Mouse (Mus musculus): ENCODE results near the gene Trim2.

The Trim2 gene

GRCm38 (mm10) chr3:84286311-84286710, 20.4 kb downstream of the Trim2 start:
- no peak for DNase-seq (ENCODE audit: low spot score)

DNA sequence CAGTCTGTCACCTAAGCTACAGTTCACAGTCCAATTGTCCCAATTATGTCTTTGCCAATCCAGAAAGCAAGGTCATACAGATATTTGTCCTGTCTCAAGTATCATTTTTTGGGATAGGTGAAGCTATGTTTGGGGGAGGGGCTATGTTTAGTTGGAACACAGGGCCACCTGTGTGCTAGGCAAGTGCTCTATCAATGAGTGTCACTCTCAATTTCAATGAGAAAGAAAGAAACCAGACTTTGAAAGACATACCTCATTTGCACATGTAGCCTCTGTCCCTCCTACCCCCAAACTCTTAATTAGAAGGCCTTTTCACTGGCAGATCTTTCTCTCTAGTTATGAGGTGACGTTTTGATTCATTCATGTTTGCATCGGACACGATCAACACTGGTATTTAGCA, 21.9 kb downstream of the Trim2 start:
- DNase-seq (ENCODE audit: low spot score): no peak

DNA sequence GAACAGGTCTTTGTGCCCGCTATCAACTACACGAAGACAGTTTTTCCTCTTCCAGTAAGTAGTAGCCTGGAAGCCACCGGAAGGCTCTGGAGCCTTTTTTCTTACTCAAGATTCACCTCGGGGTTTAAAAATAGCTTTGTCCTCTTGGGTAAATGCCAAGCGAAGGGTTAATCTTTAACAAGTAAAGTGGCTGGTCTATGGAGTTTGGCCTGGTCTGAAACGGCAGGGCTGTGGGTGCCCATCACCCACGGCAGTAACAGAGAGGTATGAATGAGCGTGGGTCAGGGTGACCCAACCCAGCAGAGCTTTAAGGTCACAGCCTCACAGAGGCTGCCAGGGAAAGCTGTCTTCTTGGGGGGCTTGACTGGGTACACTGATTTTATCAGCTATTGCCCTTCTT, 23.2 kb downstream of the Trim2 start:
- DNase-seq (ENCODE audit: low spot score): no peak

DNA sequence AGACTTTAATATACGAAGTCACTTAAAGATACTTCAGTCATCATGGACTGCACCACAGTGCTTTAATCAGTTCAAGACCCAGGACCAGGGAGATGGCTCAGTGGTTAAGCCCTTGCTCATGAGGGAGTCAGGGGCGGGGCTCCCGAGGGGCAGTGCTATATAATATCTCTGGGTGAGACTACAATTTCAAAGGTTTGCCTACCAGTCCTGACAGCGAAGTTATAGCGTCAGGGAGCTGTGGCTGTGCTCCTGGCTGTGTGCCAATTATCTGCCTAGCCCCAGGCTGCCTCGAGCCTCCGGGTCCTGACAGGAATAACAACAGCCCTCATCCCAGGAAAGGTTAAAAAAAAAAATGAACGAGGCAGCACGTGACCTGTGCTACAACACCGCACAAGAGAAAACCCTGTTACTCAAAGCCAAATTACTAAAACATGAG, 24.7 kb downstream of the Trim2 start:
- no peak for DNase-seq (ENCODE audit: low spot score)

GRCm38 (mm10) chr3:84278809-84279208, 27.9 kb downstream of the Trim2 start:
- DNase-seq (ENCODE audit: low spot score): no peak

GRCm38 (mm10) chr3:84275124-84275523, 31.6 kb downstream of the Trim2 start:
- no peak for DNase-seq (ENCODE audit: low spot score)

DNA sequence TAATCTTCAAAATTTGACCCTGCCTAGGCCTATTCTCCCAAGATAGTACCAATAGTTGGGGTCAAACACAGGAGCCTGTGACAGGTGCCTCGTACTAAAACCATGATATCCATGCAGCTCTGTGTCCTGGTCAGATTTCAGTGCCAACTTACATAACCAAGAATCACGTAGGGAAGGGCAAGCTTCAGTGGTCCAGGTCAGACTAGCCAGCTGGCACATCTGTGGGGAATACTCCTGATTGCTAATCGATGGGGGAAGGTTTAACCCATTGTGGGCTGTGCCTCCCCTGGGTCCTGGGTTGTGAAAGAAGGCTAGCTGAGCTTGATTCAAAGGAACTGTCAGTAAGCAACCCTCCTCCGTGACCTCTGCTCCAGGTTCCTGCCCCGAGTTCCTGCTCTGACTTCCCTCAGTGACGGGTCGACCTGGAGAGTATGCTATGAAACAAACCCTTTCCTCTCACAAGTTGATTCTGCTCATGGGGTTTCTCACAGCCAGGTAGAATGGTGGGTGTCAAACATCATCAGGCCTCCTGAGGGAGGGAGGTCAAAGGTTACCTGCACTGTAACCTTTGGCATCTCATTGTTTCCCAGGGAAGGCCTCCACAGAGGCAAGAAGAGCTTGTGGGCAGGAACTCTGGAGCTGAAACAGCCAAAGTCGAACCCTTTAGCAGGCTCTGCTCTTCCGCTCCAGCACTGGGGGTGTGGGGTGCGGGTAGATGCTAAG, 34.2 kb downstream of the Trim2 start:
- DNase-seq (ENCODE audit: low spot score): no peak

DNA sequence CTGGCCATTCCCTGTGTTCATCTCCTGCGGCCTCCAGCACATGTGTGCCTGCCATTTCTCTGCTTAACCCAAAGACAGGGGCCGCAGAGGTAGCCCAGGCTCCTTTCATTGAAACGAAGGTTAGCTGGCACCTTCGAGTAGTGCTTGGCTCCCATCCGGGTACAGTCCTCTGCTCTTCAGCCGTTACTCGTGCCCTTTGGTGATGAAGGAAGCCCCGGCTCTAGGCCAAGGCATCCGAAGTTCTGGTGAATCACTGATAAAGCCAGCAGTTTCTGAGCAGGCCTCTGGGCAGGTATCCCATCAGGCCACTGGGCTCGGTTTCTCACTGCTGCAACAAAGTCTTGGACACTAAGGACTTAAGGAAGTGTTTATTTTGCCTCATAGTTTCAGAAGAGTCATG, 34.9 kb downstream of the Trim2 start:
- DNase-seq (ENCODE audit: low spot score): no peak

GRCm38 (mm10) chr3:84271058-84271457, 35.6 kb downstream of the Trim2 start:
- no peak for DNase-seq (ENCODE audit: low spot score)

DNA sequence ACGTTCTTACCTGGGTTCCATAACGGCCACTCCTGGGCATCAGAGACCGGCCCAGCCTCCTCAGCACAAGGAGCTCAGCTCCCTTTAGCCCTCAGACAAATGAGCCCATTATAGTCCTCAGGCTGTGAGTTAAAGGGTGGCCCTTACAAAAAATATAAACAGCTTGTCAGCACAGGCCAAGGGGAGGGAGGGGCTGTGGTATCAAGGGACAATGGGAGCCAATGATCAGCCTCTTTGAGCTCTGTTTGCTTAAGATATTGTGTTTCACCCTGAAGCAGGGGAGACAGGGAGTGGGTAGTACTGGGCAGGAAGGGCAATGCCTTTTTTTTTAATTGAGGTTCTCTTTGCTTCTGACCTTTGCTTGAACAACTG, 36.1 kb downstream of the Trim2 start:
- DNase-seq (ENCODE audit: low spot score): no peak

GRCm38 (mm10) chr3:84269987-84270623, 36.6 kb downstream of the Trim2 start:
- DNase-seq (ENCODE audit: low spot score): no peak

DNA sequence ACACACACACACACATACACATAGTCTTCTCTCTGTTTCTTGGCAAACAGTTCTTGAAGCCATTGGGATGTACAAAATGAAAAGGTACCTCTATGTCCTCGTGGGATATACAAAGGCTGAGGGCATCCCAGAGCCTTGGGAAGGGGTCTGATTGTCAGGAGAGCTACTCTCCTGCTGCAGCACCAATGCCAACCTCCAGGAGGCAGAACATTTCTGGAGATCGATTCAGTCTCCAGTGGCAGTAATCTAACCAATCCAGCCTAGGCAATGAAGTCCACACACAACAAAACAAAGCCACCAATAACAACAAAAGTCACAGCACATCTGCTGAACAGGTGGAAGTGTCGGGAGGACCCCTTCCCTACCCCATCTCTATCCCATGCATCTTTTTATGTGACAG, 38.2 kb downstream of the Trim2 start:
- no peak for DNase-seq (ENCODE audit: low spot score)

GRCm38 (mm10) chr3:84266391-84266931, 40.2 kb downstream of the Trim2 start:
- no peak for DNase-seq (ENCODE audit: low spot score)

DNA sequence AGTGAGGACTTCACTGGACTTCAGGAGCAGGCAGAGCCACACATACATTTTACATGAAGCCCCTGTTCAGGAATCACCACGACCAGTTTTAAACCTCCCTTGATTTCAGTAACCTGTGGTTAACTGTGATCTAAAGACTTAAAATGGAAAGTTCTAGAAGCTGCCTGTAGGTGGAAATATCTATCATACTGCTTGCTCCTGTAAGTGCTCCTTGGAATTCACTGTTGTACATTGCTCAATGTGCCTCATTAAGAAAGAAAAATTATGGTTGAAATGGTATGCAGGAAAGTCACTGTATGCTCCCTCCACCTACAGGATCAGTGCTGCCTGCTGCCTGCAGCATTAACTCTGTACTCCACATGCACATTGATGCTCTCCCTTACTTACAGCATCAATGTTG, 41.6 kb downstream of the Trim2 start:
- DNase-seq (ENCODE audit: low spot score): no peak

DNA sequence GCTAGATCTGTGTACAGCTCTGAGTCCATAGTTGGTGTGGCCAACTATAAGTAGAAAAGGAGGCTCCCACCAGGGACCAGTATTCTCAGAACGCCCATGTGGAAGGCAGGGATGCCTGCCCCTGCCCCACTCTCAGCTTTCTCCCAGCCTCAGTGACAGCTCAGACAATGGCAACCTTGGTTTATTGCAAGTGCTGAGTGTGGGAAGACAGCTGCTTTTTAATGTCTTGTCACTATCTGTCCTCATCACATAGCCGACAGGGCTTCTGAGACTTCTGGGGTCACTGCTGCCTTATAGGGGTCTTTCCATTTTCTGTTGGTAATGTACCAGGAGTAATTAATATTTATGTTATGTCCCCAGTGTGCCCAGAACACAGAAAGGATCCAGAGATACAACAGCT, 42.3 kb downstream of the Trim2 start:
- DNase-seq (ENCODE audit: low spot score): no peak

DNA sequence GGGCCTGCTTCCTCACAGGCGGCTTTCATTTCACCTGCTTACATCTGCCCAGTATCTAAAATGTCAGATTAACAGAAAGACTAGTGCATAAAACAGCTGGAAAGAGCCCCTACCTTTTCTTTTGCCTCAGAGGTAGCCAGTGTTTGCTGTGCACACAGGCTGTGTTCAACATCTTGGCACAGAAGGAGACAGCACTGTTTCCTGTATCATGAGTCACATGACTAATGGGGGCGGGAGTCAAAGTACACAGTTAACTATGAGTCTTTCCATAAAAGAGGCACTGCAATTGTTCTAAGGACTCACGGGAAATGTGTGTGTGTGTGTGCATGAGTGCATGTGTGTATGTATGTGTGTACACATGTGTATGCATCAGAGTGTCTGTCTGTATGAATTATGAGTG, 43.9 kb downstream of the Trim2 start:
- DNase-seq (ENCODE audit: low spot score): no peak

GRCm38 (mm10) chr3:84261863-84262262, 44.8 kb downstream of the Trim2 start:
- no peak for DNase-seq (ENCODE audit: low spot score)

GRCm38 (mm10) chr3:84260837-84261236, 45.8 kb downstream of the Trim2 start:
- no peak for DNase-seq (ENCODE audit: low spot score)

GRCm38 (mm10) chr3:84260024-84260535, 46.6 kb downstream of the Trim2 start:
- no peak for DNase-seq (ENCODE audit: low spot score)

DNA sequence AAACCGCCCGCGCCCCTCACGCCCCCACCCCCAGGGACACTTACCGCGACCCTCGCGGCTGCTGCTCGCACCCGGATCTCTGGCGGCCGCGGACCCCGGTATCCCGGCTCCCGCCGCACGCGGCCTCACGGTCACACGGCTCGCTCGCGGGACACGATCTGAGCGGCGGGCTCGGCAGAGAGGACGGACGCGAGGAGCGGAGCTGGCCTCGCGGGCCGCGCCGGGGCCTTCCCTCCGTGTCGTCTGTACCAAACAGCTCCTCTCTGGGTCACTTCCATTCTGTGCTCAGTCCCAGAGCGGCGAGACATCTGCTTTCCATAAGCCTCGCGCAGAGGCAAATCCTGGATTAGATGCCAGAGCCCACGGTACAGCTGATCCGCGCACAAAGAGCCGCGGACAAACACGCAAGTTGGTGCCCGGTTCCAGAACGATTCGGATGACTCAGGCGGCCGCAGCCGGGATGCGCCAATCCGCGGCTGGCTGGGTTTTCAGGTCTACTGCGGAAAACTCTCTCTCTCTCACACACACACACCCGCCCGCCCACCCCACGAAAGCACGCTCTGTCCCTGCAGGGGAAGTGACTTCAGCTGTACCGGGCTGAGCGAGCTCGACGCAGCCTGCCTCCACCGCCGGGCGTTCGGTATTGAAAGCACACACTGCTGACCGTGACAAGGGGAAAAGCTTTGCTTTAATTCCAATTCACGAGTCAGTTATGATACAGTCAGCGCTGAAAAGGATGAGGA, 47.2 kb downstream of the Trim2 start:
- DNase-seq (ENCODE audit: low spot score): no peak

GRCm38 (mm10) chr3:84258518-84259031, 48.1 kb downstream of the Trim2 start:
- DNase-seq (ENCODE audit: low spot score): no peak

GRCm38 (mm10) chr3:84257989-84258517, 48.6 kb downstream of the Trim2 start:
- no peak for DNase-seq (ENCODE audit: low spot score)
